Mouse (Mus musculus): ENCODE measurements around the gene Klf8. TPM values are rescaled to one million over a fixed set of nuclear protein-coding genes. Genes with fewer than 3 reads are reported as not detected.
"Not testable (repeated sequence)": the region's sequence is repeated elsewhere in the genome, so short reads cannot be mapped to it uniquely, and the experiment has no call there.

The Klf8 gene
- total RNA-seq (2021), result under 1 TPM; 0.31 to 0.72 TPM
- 0.12 and 0.15 TPM in 2 replicates for polyA plus RNA-seq (2012; rRNA removed)
- long read RNA-seq, result 0 reads

DNA sequence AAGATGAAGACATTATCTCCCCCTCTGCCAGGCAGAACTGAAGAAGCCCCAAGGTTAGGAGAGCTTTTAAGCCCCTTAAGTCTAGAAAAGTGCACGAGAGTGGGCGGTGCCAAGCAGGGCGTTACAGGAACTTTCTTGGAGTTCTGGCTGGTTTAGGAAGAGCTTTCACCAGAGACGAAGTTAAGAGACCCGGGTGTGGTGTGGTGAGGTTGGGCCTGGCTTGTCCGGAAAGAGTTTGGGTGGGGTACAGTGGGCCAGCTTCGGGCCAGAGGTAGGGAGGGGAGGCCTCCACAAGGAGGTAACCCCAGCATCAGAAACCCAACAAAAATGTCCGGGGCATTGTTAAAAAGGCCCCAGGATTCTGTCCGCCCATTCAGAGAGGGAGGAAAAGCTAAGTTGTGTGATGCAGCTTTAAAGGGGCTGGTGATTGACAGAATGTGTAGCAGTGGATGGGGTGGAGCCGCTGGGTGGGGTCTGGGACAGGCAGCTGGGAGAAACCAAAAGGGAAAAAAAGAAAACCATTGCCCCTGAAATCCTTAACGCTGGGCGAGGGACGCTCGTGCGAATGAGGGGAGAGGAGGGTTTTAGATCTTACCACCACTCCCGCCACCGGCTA lies at the start of gene Klf8:
Klf8 (plus strand) TSS at position 163 of the 616 bp plus-strand sequence.
- DNase-seq, result no peak

DNA sequence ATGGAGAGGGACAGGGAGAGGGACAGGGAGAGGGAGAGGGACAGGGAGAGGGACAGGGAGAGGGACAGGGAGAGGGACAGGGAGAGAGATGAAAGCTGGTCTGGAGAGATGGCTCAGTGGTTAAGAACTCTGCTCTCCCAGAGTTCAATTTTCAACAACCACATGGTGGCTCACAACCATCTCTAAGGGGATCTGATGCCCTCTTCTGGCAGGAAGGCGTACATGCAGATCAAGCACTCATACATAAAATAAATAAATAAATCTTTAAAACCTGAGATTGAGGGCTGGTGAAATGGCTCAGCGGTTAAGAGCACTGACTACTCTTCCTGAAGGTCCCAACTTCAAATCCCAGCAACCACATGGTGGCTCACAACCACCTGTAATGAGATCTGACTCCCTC lies 38.1 kb upstream of the Klf8 start:
- DNase-seq, result peak; percentile 5

DNA sequence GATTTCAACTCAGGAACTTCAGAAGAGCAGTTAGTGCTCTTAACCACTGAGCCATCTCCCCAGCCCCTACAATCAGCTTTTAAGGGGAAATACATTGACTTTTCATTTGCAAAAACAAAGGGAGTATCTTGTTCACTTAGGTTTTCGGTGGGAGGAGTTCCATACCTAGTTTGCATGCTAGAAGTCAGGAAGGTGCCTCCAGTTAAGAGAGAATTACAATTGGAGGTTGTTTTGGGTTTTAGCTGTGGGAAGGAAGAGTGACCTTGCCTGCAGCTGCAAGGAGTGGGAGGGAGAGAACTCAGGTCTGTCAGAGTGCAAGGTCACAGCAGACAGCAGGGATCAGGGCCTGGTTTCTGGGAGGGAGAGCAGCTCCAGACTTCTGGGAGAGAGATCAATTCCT lies 26.2 kb upstream of the Klf8 start:
- DNase-seq, result no peak

DNA sequence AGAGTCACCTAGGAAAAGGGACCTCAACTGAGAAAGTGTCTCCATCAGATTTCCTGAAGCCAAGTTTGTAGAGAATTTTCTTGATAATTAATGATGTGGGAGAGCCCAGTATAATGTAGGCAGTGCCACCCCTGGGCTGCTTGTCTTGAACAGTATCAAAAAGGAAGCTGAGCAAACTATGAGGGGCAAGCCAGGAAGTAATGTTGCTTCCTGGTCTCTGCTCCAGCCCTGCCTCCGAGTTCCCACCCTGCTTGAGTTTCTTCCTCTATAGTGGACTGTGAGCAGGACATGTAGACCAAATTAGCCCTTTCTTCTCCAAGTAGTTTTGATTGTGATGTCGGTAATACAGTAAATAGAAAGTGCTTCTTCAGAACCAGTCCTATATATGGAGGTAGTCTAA lies 6.0 kb upstream of the Klf8 start:
- DNase-seq, result no peak

DNA sequence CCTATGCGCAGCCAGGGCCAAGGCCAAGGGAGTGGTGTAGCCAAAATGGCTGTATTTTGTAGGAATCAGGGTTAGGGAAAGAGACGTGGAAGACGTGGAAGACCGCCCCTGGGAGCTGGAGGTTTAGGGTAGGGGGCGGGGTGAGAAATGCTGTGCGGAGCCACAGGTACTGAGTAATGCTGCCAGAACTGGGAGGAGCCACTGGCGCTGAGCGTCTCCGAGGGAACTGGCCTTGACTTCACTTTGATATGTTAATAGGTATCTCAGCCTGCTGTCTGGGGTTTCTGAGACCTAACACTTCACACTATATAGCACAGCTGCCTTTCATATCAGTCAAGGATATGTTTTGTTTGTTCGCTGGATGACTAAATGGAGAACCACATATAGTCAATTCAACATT lies 4.0 kb upstream of the Klf8 start:
- peak; percentile 3 for DNase-seq

DNA sequence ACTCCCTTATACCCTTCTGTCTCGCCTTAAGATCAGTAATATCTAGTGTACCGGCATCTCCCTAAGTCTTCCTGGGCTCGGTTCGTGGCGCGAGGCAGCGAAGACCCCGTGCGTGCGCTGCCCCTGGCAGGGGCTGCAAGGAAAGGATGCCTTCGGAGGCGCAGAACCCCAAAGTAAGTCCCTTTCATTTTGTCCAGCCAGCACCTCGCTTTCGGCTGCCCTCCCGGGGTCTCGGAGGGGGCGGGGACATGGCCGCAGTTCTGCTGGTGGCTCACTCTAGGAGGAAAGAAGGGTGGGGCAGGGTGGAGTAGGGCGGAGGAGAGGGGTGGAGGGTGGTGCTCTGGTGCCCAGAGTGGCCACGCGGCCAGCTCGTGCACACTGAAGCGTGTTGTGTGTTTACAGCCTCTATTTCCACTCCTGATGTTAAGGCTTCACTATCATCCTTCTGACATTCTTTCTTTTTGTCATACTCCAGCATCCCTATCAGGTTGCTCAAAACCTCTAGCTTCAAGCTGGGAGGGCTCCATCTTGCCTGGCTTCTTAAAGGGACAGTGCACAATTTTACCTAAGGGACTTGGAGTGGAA lies 746 bp downstream of the Klf8 start:
- DNase-seq, result peak; percentile 16

DNA sequence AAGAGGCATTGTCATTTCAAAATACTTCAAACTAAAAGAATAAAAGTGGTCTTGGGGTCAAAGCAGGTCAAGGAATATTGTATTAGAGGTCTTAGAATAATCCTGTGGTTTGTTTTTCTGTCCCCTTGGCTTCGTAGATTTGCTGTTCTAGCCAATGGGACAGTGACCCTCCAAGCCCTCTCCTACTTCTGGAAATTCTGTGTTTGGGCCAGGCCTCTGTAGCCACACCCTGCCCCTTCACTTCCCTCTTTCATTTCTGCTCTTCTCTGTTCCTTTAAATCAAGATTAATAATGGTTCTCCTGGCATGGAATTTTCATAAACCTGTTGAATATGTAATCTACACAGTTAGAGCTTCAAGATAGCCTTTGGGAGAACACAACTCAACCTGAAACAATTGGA lies 17.0 kb downstream of the Klf8 start:
- DNase-seq, result no peak

DNA sequence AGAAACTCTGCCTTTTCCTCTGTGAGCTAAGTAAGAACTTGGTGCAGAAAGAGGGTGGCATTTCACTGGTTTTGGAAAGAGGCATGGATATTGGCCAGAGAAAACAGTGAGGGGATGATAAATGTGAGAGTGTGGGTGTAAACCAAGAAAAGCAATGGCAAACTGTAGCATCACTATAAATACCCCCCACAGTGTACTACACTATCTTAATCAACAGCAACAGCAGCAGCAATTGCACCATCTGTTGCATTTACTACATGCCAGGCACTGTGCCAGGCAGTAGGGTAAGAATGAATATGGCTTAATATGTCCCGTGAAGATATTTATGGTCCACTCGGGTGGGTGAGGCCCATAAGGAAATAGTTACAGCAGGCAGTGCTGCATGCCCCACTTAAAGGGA lies 18.2 kb downstream of the Klf8 start:
- DNase-seq, result no peak

DNA sequence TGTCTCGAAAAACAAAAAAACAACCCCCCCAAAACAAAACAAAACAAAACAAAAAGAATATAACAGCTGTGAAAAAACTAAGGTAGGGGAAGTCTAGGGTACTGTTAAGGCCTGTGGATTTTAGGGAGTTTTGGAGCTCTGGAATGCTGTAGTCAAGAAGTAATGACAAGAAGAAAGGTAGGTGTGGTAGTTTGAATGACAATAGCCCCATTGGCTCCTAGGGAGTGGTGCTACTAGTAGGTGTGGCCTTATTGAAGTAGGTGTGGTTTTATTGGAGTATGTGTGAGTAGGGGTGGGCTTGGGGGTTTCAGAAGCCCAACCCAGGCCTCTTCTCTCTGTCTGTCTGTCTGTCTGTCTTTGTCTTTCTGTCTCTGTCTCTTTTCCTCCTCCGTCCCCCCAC lies 44.9 kb downstream of the Klf8 start:
- DNase-seq, result no peak

DNA sequence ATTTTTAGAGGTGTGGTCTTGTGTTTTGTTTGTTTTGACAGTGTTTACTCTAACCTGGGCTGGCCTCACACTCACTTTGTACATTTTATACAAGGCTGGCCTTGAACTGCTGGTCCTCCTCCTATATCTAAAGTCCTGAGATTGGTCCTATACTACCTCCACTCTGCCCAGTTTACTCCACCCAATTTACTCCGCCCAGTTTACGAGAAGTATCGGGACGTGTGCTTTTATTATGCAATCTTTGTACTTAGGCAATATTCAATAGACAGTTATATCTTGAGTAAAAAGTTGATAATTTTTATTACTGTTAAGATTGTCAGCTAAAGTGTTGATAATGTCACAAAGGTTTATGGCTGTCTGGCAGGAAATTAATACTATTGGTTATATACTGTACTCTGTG lies 74.1 kb downstream of the Klf8 start:
- DNase-seq, result no peak

DNA sequence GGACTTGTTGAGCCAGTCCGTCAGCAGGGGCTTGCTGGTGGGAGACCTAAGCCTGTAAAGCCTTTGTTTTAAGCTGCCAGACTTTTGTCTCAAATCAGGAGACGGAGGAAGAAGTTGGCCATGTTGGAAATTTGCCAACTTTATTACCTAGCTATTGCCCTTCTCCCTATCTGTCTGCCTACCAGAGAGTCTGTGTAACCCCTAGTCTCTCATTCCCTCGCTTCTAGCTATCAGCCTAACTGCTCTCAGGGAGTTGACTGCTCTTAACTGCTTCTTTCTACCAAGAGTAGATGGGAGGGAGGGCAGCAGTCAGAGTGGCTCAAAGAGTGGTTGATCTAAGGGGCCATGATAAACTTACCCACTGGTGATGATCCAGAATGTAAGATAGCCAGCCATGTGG lies 85.8 kb downstream of the Klf8 start:
- DNase-seq, result no peak

DNA sequence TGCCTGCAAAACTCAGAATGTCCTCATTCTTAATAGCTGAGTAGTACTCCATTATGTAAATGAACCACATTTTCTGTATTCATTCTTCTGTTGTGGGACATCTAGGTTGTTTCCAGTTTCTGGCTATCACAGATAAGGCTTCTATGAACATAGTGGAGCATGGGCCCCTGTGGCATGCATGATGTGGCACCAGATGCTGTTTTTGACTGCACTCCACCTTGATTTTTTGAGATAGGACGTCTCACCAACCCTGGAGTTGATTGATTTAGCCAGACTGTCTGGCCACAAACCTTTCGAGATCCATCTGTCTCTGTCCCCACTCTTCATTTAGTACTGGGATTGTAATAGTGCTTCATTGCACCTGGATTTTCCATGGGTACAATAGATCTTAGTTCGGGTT lies 96.9 kb downstream of the Klf8 start:
- DNase-seq, result not testable (repeated sequence)

DNA sequence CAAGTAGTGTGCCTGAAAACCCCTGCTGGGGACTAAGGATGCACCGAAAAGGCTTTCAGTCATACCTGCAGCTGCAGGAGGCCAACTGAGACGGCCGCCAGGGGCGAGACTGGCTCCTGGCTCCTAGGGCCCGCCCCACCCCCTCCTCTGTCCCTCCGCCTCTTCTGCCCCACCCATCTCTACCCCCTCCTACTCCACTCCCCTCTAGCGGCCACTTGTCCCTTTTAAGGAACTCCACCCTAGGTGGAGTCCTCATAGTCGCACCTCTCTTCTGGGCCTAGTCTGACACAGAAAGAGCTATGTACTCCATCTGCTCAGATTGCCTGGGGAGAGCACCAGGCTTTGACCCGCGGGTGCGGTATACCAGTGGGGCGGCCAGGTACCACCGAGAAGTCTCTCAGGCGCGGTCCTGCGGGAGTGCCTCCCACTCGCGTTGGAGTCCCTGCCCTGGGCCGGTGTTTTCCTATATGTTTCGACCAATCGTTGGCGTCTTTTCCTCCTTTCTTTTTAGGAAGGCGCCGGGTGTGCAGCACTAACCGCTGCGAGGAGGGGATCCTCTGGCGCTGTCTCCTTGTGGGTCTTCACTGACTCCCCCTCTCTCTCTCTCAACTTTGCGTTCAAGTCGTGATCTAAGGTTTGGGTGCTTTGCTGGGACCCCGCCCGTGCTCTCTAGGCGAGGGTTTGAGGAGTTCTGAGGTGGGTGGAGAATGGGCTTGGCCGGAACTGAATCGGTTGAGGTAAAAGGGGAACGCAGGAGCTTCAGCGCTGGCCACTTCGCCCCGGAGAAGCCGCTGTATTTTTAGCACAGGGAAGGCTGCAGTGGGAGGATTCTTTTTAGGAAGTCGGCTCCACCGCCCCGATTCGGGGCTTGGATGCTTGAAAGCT lies 122.3 kb downstream of the Klf8 start:
- DNase-seq, result peak; percentile 34

DNA sequence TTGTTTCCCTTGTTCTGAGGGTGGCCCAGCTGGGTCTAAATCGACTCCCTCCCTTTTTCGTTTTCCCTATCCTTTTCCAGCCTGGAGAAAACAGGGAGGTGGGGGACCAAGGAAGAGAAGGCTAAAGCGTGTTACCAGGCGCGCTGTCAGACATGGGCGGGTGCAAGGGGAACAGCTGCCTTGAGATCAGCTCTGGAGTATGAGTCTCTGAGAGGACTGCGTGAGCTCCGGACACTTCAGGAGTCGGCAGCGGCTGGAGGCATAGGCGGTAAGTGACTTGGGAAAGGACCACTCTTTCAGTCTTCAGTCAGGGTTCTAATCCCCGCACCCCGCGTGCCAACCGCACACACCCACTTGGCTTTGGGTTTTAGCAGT lies 122.9 kb downstream of the Klf8 start:
- DNase-seq, result peak; percentile 31

DNA sequence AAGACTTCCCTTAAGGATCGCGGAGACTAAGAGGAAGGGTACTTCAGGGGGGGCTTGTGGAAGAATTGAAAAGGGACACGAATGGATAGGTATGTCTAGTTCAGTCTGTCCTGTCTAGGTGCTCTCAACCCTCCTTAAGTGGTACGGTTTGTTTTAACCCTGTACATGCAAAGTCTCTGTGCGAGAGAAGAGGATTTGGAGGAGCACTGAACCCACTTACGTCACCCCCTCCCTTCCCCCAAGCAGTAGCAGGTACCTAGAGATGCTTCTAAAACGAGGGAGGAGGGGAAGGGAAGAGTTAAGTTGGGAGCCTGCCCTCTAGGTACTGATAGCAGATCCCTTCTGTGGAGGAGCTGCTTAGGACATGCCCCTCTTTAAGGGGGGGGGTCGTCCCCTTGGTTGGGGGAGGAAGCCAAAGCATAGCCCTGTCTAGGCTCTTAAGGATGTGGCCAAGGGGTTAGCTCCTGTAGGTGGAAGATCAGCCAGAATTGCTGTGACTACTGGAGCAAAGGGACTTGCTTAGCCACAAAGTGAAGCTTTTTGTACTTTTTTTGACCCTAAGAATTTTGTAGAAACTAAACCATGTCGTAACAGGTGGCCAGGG lies 123.5 kb downstream of the Klf8 start:
- no peak for DNase-seq

DNA sequence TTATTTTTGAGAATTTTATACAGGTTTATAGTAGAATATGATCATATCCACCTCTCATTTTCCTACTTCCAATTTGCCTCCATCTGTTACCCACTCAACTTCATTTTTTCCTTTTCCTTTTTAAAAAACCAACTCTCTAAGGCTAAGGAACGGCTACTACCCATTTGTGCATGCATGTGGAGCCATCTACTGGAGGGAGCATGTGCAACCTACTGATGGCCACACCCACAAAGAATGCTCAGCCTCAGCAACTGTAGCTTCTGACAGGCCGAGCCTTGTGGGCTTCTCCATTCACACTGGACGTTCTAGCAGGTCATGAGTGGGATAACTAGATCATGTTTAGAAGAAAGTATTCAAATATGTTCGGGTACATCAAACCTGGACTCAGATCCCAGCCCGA lies 129.5 kb downstream of the Klf8 start:
- peak; percentile 36 for DNase-seq

DNA sequence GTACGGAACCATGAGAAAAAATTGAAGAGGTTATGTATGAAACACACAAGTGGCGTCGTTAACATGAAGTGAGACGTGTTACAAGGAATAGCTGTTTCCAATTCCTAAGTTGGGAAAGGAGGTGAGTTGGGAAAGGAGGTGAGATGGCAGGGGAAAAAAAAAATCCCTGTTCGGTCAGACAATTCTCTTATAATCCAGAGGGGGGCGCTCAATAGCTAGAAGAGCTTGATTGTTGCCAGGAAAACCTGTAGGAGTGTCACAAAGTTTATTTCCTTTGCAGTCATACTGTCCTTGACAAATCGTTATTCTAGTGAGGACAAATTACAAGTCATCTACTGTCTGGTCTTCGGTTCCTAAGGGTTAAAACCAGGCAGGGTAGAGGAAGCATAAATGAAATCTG lies 132.5 kb downstream of the Klf8 start:
- DNase-seq, result no peak

DNA sequence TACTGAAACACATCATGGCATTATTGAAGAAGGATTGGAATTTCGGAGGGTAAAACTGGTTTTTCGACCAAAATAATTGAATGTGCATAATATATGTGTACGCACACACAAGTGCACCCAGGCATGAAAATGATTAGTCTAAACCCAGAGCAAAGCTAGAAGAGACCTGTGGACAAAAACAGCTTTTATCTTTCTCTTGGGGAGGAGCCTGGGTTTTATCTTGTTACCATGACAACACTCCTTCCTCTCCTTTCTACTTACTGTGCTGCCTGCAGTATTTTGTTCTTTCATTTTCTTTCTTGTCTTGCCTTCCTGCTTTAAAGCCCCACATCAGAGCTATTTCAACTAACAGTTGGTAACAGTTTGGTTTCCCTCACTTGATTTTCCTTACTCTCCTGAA lies 137.8 kb downstream of the Klf8 start:
- no peak for DNase-seq

DNA sequence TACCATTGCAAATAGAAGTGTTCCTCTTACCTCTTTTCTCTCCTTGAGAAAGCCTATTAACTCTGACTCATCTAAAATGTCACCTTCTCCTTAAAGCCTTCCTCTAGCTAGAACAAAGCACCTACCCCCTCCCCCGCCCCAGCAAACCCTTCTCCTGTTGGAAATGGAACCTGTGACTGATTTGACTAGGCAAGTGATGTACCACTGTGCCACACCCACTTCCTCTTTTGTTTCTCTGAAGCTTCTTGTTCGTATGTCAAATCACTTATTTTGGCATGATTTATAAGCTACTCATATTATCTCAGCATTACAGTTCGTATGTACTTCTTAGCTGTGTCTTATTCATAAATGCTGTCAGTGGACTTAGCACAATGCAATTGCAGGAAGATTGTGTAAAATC lies 144.5 kb downstream of the Klf8 start:
- DNase-seq, result no peak

DNA sequence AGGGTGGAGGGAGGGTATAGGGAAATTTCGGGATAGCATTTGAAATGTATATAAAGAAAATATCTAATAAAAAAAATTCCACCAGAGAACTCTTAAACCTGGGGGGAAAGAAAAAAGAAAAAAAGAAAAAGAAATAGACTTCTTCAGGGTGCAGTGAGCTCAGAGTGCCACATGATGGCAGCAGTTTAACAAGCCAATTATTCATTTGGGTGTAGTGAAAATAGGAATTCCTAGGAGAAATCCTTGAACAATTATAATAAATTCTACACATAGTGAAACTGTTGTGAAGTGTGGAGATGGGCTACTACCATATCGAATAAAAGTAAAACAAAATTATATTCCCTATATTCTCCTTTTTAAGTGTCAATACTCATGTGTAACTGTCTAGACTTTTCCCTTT lies 152.0 kb downstream of the Klf8 start:
- no peak for DNase-seq

DNA sequence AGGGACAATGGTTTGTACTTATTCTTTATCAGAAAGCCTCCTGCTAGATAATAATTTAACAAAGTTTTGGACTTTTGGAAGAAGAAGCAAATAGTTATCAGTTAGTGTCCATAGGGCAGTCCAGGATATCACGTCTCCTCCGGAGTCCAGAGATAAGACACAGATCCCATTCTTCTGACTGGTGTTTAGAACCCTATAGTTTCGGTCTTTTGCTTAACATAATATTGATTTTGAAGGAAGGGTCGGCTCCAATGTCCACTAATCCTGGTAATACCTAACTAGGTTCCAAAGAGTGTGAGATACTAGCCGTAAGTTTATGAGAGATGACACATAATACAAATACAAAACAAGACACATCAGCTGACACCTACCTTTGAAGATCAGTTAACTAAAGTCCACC lies 179.8 kb downstream of the Klf8 start:
- no peak for DNase-seq

DNA sequence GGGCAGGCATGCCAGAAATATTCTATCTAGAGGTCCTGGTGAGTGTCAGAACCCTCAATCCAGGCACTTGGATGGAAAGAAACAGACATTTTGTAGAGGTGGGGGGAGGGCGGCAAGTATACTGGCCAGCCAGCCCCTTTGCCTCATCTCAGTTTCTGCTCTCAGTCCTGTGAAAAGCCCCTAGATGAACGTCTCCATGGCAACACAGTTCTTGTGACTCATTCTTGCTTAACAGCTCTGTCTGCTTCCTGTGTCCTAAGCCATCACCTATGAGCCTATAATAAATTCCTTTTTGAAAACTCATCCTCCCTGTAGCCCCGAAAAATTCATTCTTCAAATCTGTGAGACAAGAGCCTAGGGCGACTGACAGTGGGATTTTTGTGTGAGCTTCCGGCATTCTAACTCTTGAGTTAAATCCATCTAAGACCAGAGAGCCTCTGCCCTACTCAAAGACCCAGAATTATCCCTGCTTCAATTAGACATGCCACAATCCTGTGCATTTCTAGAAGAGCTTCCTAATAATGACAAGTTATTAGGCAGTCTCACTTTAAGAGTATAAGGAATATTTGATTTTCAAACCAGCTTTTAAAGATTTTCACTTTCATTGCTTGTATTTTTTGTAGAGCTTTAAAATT lies 196.5 kb downstream of the Klf8 start:
- peak; percentile 5 for DNase-seq

DNA sequence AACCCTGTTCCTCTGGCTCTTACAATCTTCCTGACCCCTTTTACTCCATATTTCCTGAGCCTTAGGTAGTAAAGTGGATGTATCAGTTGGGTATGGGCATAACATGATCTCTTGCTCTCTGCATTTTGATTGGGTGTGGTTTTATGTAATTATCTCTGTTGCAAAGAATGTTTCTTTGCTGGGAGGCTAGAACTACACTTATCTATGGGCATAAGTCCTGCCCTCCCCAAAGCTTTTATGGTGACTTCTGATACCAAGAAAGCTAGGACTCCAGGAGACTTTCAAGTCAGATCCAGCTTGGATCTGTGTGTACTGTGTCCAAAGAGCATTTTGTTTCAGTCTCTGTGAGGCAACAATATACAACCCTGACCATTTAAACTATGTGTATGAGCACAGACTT lies 202.3 kb downstream of the Klf8 start:
- DNase-seq, result no peak
